ENCODE assay signal across 9 mouse cellular contexts in the genomic region with DNA sequence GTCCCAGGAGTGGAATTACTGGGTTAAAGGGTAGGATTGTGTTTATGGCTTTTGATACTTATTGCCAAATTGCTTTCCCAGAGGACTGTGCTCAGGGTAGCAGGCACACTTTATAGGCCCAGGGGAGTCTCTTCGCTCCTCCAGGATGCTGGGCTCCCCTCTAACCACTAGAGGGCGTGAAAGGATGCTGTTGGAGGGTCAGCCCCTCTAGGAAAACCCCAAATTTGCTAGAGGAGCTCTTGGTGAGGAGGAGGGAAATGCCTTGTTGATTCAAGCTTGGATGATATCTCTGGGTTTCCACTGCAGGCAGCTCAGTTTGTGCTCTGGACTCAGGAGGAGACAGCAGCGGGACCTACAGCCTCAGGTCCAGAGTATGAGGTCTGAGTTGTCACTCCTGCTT. TPM values are rescaled to one million over a fixed set of nuclear protein-coding genes. Genes with fewer than 3 reads are reported as not detected.
DNase-seq lines count a peak whose midpoint lies in the region; ATAC-seq and TF ChIP-seq lines count a peak whose summit lies in the region.
"Had no signal": no experiment of that assay in that cellular context is flagged by ENCODE, and none has a peak within 500 bp of the region (broad histone marks: within the 10 kb centered on the region; RNA-seq: fewer than 3 reads in every experiment).

No protein-coding gene starts in this region.

- CTCF ChIA-PET in Patski (lab: Charles Lee), result interaction anchor here (0.8 to 2.7 kb wide), 5 partner anchors 11 to 78 kb away, joined by 3 to 7 read pairs (median 4); no protein-coding TSS in a partner anchor

- POLR2A ChIA-PET in Patski (lab: Charles Lee), result no interaction called here

- peak; percentile 88 for TF ChIP-seq CTCF in Patski (IDR thresholded peaks at IDR 0.05)

- no peaks in the 10 kb centered on the region for H3K4me1 ChIP-seq in hindbrain, embryonic 11.5 days (replicated peaks; ENCODE audit: control insufficient read depth, insufficient read depth, low read length)
- H3K4me1 ChIP-seq in hindbrain, embryonic 16.5 days (ENCODE audit: control insufficient read depth, insufficient read depth, low read depth, low read length), result no peaks in the 10 kb centered on the region
- no peaks in the 10 kb centered on the region for H3K4me1 ChIP-seq in hindbrain, embryonic 14.5 days (replicated peaks; ENCODE audit: control insufficient read depth, insufficient read depth, low read length)
- no peaks in the 10 kb centered on the region for H3K4me1 ChIP-seq in neural tube, embryonic 11.5 days (ENCODE audit: control insufficient read depth, insufficient read depth, low read length)
- H3K4me1 ChIP-seq: stomach, embryonic 15.5 days had no signal

- H3K4me2 ChIP-seq in hindbrain, embryonic 11.5 days (replicated peaks; ENCODE audit: low read depth, low read length), result no peak overlapping the region
- H3K4me2 ChIP-seq in hindbrain, embryonic 16.5 days (ENCODE audit: low read length), result no peak overlapping the region
- no peak overlapping the region for H3K4me2 ChIP-seq in hindbrain, embryonic 14.5 days (replicated peaks)
- no peak overlapping the region for H3K4me2 ChIP-seq in neural tube, embryonic 11.5 days (ENCODE audit: low read depth)
- H3K4me2 ChIP-seq: stomach, embryonic 15.5 days had no signal

- DNase-seq in hindbrain, embryonic 11.5 days (ENCODE audit: low spot score), result peak; percentile 78
- DNase-seq in 416B (ENCODE audit: low read depth), result peak; percentile 6
- no peak for DNase-seq in Patski (ENCODE audit: low read depth, low spot score)
- peak; percentile 64 for DNase-seq in hindbrain, embryonic 14.5 days (ENCODE audit: low spot score)
- DNase-seq in neural tube, embryonic 11.5 days (ENCODE audit: low spot score), result peak; percentile 64
- no peak for DNase-seq in natural killer cell, adult 2 months (ENCODE audit: low spot score in 2 of 2)
- no peak for DNase-seq in cerebellum, adult 9-11 months

- no peak overlapping the region for H3K27ac ChIP-seq in hindbrain, embryonic 11.5 days (ENCODE audit: low read depth, low read length)
- H3K27ac ChIP-seq in hindbrain, embryonic 16.5 days (ENCODE audit: low read depth, low read length), result no peak overlapping the region
- no peak overlapping the region for H3K27ac ChIP-seq in hindbrain, embryonic 14.5 days
- no peak overlapping the region for H3K27ac ChIP-seq in neural tube, embryonic 11.5 days (ENCODE audit: low read depth, low read length)
- H3K27ac ChIP-seq: stomach, embryonic 15.5 days had no signal

- H3K9ac ChIP-seq in hindbrain, embryonic 11.5 days (ENCODE audit: low read depth, low read length), result no peak overlapping the region
- no peak overlapping the region for H3K9ac ChIP-seq in hindbrain, embryonic 16.5 days (ENCODE audit: low read depth, low read length)
- H3K9ac ChIP-seq in hindbrain, embryonic 14.5 days, result no peak overlapping the region
- H3K9ac ChIP-seq in neural tube, embryonic 11.5 days (ENCODE audit: low read length), result no peak overlapping the region
- H3K9ac ChIP-seq: stomach, embryonic 15.5 days had no signal

- no peaks in the 10 kb centered on the region for H3K36me3 ChIP-seq in hindbrain, embryonic 11.5 days (ENCODE audit: control insufficient read depth, insufficient read depth, low read length)
- no peaks in the 10 kb centered on the region for H3K36me3 ChIP-seq in hindbrain, embryonic 16.5 days (ENCODE audit: control insufficient read depth, insufficient read depth, low read length)
- H3K36me3 ChIP-seq in hindbrain, embryonic 14.5 days (replicated peaks; ENCODE audit: control insufficient read depth, insufficient read depth), result no peaks in the 10 kb centered on the region
- no peaks in the 10 kb centered on the region for H3K36me3 ChIP-seq in neural tube, embryonic 11.5 days (ENCODE audit: control insufficient read depth, insufficient read depth, low read length)
- H3K36me3 ChIP-seq: stomach, embryonic 15.5 days had no signal

- WGBS in hindbrain, embryonic 11.5 days, result 13% methylated on average over 3 of the region's 3 CpGs
- 17% methylated on average over 3 of the region's 3 CpGs for WGBS in hindbrain, embryonic 16.5 days
- 13% methylated on average over 3 of the region's 3 CpGs for WGBS in hindbrain, embryonic 14.5 days
- 22% methylated on average over 3 of the region's 3 CpGs for WGBS in neural tube, embryonic 11.5 days

- H3K27me3 ChIP-seq in hindbrain, embryonic 11.5 days (ENCODE audit: control insufficient read depth, insufficient read depth, low read length), result no peaks in the 10 kb centered on the region
- no peaks in the 10 kb centered on the region for H3K27me3 ChIP-seq in hindbrain, embryonic 16.5 days (replicated peaks; ENCODE audit: control insufficient read depth, insufficient read depth, low read length)
- H3K27me3 ChIP-seq in Patski, result no peaks in the 10 kb centered on the region
- no peaks in the 10 kb centered on the region for H3K27me3 ChIP-seq in hindbrain, embryonic 14.5 days (ENCODE audit: control insufficient read depth, insufficient read depth, low read length)
- no peaks in the 10 kb centered on the region for H3K27me3 ChIP-seq in neural tube, embryonic 11.5 days (ENCODE audit: control insufficient read depth, insufficient read depth, low read length)
- H3K27me3 ChIP-seq: stomach, embryonic 15.5 days had no signal

- ATAC-seq in hindbrain, embryonic 11.5 days (ENCODE audit: low FRiP score), result 0 out of 2 replicates have a peak, but pooled peaks have one; percentile 17
- no peak for ATAC-seq in hindbrain, embryonic 16.5 days
- no peak for ATAC-seq in Patski
- ATAC-seq in hindbrain, embryonic 14.5 days (ENCODE audit: low FRiP score), result no peak; the same call in 1 of the 2 replicates
- ATAC-seq in neural tube, embryonic 11.5 days (ENCODE audit: insufficient read depth, low FRiP score, low TSS enrichment), result no peak

- H3K4me3 ChIP-seq in hindbrain, embryonic 11.5 days (ENCODE audit: low read depth, low read length), result no peak overlapping the region
- no peak overlapping the region for H3K4me3 ChIP-seq in hindbrain, embryonic 16.5 days (ENCODE audit: low read length)
- no peak overlapping the region for H3K4me3 ChIP-seq in hindbrain, embryonic 14.5 days (replicated peaks; ENCODE audit: low read length)
- no peak overlapping the region for H3K4me3 ChIP-seq in neural tube, embryonic 11.5 days (ENCODE audit: low read depth, low read length)
- H3K4me3 ChIP-seq: stomach, embryonic 15.5 days had no signal

- no peaks in the 10 kb centered on the region for H3K9me3 ChIP-seq in hindbrain, embryonic 11.5 days (ENCODE audit: control insufficient read depth, low read length)
- no peaks in the 10 kb centered on the region for H3K9me3 ChIP-seq in hindbrain, embryonic 16.5 days (ENCODE audit: control insufficient read depth, low read length)
- H3K9me3 ChIP-seq in hindbrain, embryonic 14.5 days (ENCODE audit: control insufficient read depth, low read length), result no peaks in the 10 kb centered on the region
- H3K9me3 ChIP-seq in neural tube, embryonic 11.5 days (ENCODE audit: control insufficient read depth, low read length), result no peaks in the 10 kb centered on the region
- H3K9me3 ChIP-seq: stomach, embryonic 15.5 days had no signal

- in situ Hi-C loops in Patski (cut with MboI; ENCODE audit: low pct_unique_long_range_greater_than_20kb), result no loop called here

RNA-seq across cellular contexts. Expression of a gene that starts 58.8 kb away (rescaled TPM):
- 4.9 and 6.5 TPM in 2 replicates for polyA plus RNA-seq in hindbrain, embryonic 11.5 days (2014; fragmentation: Nextera tagmentation; extraction: Ambion mirVana)
- 2.8 and 3.6 TPM in 2 replicates for polyA plus RNA-seq in hindbrain, embryonic 16.5 days (2015; fragmentation: Nextera tagmentation; extraction: Ambion mirVana)
- polyA plus RNA-seq in Patski (2021), result 6.5 TPM
- 4.0 and 6.1 TPM in 2 replicates for polyA plus RNA-seq in hindbrain, embryonic 14.5 days (2014; fragmentation: Nextera tagmentation; extraction: Ambion mirVana)
- 2.9 and 3.5 TPM in 2 replicates for polyA plus RNA-seq in neural tube, embryonic 11.5 days (2014; fragmentation: Nextera tagmentation; extraction: Ambion mirVana)

Comparison
In these comparisons a context has a peak if more than half of its experiments do, and no peak if none do; other contexts are left out.
1. DNase-seq: peak in hindbrain, embryonic 11.5 days (single experiment), 416B (single experiment), hindbrain, embryonic 14.5 days (single experiment) and neural tube, embryonic 11.5 days (single experiment); none in Patski (single experiment), natural killer cell, adult 2 months (0 of 2) and cerebellum, adult 9-11 months (single experiment).